Comparison of ENCODE assay signal across 8 mouse cellular contexts in genomic region chr13:64438863-64439452, GRCm38 (mm10). TPM values are rescaled to one million over a fixed set of nuclear protein-coding genes. Genes with fewer than 3 reads are reported as not detected.
DNase-seq lines count a peak whose midpoint lies in the region; ATAC-seq and TF ChIP-seq lines count a peak whose summit lies in the region.
"Had no signal": no experiment of that assay in that cellular context is flagged by ENCODE, and none has a peak within 500 bp of the region (broad histone marks: within the 10 kb centered on the region; RNA-seq: fewer than 3 reads in every experiment).

No protein-coding gene starts in this region.

- peak; percentile 80 for DNase-seq in ZHBTc4 (ENCODE audit: low read depth, low spot score)
- DNase-seq in cerebellum, postnatal 10 days = peak; percentile 88 to 92
- DNase-seq in frontal cortex, postnatal 36 days (ENCODE audit: low spot score in 2 of 2) = peak; percentile 65 to 66
- DNase-seq in hindbrain, postnatal 0 days (ENCODE audit: low spot score) = peak; percentile 85
- DNase-seq in left cerebral cortex, adult 18-20 months (ENCODE audit: low spot score in 2 of 2) = peak; percentile 60 to 80
- DNase-seq in right cerebral cortex, adult 2 months (ENCODE audit: low spot score in 2 of 2) = peak; percentile 68 to 78

- 51% methylated on average over 9 of the region's 9 CpGs for WGBS in hindbrain, postnatal 0 days

- no peaks in the 10 kb centered on the region for H3K27me3 ChIP-seq in hindbrain, postnatal 0 days (ENCODE audit: insufficient read depth, low read length)

- ATAC-seq in hindbrain, postnatal 0 days = peak; percentile 75
- ATAC-seq in megakaryocyte, adult 5-6 weeks (ENCODE audit: poor library complexity, severe bottlenecking) = peak; percentile 94

- no peaks in the 10 kb centered on the region for H3K36me3 ChIP-seq in hindbrain, postnatal 0 days (ENCODE audit: insufficient read depth, low read length)

- H3K4me2 ChIP-seq in hindbrain, postnatal 0 days (ENCODE audit: low read depth, low read length) = no peak overlapping the region

- no peak overlapping the region for H3K27ac ChIP-seq in hindbrain, postnatal 0 days
- H3K27ac ChIP-seq: macrophage had no signal

- H3K9ac ChIP-seq in hindbrain, postnatal 0 days (replicated peaks; ENCODE audit: low read length) = no peak overlapping the region

- peak; percentile 92 for TF ChIP-seq CTCF in hindbrain, postnatal 0 days (IDR thresholded peaks at IDR 0.05; ENCODE audit: low read depth)

- H3K9me3 ChIP-seq in hindbrain, postnatal 0 days (ENCODE audit: low read length) = no peaks in the 10 kb centered on the region

- no peak overlapping the region for H3K4me3 ChIP-seq in hindbrain, postnatal 0 days (ENCODE audit: low read length)

- H3K4me1 ChIP-seq in hindbrain, postnatal 0 days (ENCODE audit: insufficient read depth, low read length) = no peaks in the 10 kb centered on the region

RNA-seq across cellular contexts. Expression of gene Cdk20, which starts 6.8 kb away (rescaled TPM):
- 31.2 and 32.6 TPM in 2 replicates for total RNA-seq in hindbrain, postnatal 0 days (2014; rRNA removed)
- 19.2 TPM in 2 replicates for polyA plus RNA-seq in hindbrain, postnatal 0 days (2015; fragmentation: Nextera tagmentation; extraction: Ambion mirVana)
- total RNA-seq in left cerebral cortex, adult 18-20 months (2021) = 10 to 100 TPM in 1 of 2 experiments, 1 to 10 TPM in 1; 9.9 to 11.9 TPM
- 2.5 and 4.2 TPM in 2 replicates for total RNA-seq in megakaryocyte, adult 5-6 weeks (2015)
- 4.5 and 5.2 TPM in 2 replicates for total RNA-seq in megakaryocyte, adult 5-6 weeks (2017)

RNA-seq across cellular contexts. Expression of gene Fam240b, which starts 58.6 kb away (rescaled TPM):
- not detected in 2 replicates for total RNA-seq in hindbrain, postnatal 0 days (2014; rRNA removed)
- 0.21 and 0.35 TPM in 2 replicates for polyA plus RNA-seq in hindbrain, postnatal 0 days (2015; fragmentation: Nextera tagmentation; extraction: Ambion mirVana)
- not detected for total RNA-seq in left cerebral cortex, adult 18-20 months (2021)
- total RNA-seq in megakaryocyte, adult 5-6 weeks (2015) = not detected in 2 replicates
- not detected in 2 replicates for total RNA-seq in megakaryocyte, adult 5-6 weeks (2017)
- polyA plus RNA-seq: macrophage had no signal
